Mouse (Mus musculus) kidney, adult 8-10 months (tissue): ENCODE data around the gene Dennd4a.
A peak's percentile ranks its signal among the peaks of the same experiment; 100 is the strongest.

Experiments used
- DNase-seq, 2 experiments: peaks; one replicate each; pipeline ENCODE4 v3.0.0; 2022

Gene Dennd4a

DNA sequence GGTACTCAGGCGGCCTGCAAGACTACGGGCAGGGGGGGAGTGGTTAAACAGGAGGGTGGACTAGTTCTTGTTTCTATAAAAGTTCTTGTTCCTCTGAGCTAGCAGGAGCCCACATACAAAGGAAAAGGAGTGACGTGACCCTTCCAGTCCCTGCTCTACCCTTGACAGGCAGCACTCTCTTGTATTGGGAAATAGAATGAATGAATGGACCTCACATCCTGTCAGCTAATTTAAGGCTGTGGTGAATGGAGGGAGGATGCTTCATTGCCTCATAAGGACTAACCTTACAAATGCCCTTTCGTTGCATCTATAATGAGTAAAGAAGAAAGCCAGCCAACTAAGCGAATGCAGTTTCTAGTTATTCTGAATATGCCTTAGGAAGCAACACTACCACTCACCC lies 114.6 kb downstream of the Dennd4a start:
- DNase-seq, result no peak

DNA sequence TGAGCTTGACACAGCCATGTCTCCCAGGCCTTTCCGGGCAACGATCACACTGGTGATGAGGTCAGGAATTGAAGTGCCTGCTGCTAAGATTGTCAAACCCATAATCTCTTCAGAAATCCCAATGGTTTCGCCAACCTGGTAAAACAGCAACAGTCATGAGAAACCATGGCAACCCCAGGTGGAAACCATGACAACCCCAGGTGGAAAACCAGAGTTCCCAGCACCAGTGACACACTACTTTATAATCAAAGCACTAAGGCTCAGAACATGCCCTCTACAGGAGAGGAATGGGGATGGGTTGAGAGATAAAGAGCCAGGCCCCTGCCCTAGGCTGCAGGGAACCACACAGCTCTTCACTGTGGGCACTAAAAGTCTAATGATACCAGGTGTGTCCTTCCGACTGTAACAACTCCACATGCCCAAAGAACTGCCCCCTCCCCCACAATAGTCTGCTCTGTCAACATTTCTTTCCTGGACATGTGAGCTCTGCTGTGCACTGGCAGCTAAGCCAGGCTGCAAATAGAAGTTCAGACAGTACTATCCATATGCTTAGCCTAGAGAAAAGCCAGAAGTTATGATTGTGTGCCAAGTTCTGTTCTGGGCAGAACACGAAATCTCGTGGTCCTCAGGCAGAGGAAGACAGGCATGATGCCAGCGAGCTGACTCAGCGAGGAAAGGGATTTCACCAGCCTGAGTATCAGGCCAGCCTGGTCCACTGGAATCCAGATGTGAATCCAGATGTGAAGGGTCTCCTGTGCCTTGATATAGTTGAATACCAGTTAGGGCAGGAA lies 115.3 kb downstream of the Dennd4a start:
- DNase-seq, result no peak

DNA sequence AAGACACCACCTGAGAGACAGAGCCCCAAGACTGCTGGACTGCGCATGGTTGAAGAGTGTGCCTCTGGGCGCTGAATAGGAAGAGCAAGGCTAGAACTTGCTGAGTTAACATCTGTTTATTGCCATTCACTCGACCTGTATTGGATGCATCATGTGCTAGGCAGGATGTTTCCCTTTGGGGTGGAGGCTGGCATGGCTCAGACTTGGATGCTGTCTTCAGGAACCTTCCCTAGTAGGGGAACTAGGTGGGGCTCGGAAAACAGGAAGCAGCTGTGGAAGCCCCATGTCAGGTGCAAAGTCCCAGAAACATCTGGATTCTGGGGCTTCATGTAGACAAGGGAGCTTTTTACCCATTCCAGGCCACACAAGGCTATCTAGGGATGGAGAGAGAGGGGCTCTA lies 119.1 kb downstream of the Dennd4a start:
- DNase-seq, result no peak

DNA sequence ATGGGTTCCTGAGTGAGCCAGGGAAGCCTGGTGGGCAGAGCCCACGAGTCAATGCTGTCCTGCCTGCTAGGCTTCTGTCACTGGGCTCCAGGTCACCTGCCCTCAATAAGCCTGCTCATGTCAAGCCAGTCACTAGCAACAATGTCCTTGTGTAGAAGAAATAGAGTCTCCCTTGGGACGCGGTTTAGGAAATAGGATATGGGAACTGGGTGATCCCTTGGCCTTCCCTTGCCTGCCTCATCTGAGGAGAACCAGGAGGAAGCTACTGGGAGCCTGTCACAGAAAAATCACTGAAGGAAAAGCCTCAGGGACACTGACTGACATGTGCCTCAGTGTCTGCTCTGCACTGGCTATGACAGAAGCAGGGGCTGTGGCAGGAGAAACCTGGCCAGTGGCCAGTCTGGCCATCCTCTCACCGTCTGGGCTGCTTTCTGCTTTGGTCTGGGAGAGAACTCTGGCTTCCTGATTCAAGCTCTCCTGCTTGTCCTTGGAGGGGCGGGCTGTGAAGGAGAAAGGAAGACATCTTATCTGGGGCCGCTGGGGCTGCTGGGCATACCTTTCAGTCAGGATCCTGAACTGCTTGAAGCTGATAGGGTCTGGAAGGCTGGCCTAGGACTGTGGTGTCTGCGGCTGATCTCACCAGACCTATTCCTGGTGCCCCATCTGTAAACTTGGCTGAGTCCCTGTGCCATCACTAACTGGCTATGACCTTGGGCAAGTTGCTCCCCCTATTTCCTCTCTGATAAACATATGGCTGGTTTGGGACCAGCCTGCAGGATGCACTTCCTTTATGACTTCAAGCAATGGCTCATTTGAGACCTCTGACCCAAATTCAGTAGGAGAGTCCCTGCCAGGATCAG lies 120.8 kb downstream of the Dennd4a start:
- no peak for DNase-seq

DNA sequence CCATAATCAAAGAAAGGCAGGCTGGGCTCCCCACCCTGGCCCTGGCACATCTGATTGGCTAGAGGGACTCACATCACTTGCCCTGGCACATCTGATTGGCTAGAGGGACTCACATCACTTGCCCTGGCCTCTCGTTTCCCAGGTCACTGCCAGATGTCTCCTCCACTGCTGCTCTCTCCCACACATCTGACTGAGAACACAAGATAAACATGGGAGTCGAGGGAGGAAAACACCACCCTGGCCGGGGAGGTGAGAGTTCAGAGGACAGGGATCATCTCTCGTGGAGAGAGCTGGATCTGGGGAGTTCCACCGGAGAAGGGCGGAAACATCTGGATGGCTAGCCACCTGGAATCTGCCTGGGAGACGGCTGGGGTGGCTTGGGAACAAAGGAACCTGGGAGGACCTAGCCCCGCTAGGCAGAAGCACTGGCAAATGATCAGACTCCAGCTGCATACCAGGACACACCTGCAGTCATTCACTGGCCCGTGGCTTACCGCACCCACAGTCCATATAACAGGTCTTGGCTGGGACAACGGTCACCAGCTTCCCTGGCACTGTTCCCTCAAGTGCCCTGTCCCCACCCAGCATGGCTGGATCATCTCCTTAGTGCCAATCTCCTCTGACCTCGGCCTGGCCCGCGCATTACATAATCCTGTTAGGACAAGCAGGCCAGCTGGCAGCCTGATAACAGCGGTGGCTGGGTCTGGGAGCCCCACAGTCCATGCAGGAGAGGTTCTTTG lies 123.0 kb downstream of the Dennd4a start:
- peak; percentile 55 to 69 for DNase-seq

DNA sequence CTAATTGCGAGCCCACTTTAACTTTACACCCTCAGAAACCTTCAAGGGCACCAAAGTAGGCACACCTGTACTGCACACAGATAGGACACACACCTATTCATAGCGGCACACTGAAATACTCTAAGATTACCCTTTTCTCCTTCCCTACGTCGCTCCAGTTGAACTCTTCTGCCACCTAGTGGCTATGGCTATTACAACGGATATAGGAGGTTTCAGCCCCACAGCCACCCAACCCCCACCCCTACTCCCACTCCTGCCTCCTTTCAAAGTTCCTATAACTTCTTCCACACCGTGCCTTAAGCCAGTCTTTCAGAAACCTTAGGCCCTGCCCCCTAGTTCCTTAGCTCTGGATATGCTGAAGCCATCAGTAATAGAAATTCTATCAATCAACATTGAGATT lies 125.4 kb downstream of the Dennd4a start:
- peak; percentile 34 to 56 for DNase-seq

DNA sequence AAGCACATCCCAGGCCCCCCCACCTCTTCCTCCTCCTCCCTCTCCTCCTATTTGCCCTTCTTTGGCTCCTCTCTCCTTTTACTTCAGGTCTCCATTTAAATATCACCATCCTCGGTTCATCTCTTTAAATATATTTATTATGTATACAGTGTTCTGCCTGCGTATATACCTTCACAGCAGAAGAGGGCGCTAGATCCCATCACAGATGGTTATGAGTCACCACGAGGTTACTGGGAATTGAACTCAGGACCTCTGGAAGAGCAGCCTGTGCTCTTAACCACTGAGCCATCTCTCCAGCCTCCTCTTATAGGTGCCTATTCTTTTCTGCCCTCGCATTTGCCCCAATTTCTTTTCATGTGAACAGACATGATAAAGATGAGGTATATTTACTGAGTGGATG lies 126.4 kb downstream of the Dennd4a start:
- DNase-seq, result no peak

DNA sequence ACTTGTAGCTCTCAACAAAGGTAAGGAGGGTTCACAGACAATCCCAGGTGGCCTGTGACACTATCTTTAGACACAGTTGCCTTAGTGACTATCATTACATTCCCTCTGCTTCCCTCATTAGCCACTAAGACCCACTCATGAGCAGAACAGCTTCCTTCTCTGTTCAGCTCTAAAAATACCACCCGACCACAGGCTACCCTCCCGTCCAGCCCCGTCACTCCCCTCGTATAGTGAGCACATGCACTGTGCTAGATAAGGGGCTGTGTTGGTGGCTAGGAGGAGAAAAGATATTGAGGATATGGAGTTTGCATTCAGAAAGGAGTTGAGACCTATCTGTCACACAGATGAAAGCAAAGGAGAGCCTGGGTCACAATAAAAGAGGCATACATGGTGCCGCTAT lies 127.4 kb downstream of the Dennd4a start:
- no peak for DNase-seq

DNA sequence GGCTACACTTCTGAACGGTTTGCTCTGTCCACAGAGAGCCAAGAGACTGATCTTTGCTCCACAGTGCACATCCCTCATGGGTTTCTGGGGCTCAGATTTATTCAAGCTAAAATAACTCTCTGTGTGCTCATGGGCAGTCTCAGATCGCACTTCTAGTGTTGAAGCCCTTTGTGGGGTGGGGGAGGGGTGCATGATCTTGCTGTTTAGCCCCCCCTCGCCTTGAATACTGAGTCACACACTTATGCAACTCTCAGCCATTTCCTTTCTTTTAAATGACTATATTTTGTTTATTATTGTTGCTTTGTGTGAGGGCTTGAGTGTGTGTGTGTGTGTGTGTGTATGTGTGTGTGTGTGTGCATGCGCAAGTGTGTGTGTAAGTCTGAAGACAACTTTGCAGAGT lies 128.1 kb downstream of the Dennd4a start:
- DNase-seq, result no peak

DNA sequence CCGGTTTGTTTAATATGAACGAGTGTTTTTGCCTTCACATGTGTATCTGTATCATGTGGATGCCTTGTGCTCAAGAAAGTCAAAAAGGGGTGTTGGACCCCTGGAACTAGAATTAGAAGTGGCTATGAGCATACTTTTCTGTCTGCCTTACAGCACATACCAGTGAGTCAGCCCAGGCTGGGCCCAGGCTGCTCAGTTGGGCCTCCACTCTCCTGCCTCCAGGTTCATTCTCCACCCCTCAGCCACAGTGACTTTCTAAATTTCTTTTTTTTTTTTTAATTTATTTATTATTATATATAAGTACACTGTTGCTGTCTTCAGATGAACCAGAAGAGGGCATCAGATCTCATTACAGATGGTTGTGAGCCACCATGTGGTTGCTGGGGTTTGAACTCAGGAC lies 128.7 kb downstream of the Dennd4a start:
- no peak for DNase-seq

DNA sequence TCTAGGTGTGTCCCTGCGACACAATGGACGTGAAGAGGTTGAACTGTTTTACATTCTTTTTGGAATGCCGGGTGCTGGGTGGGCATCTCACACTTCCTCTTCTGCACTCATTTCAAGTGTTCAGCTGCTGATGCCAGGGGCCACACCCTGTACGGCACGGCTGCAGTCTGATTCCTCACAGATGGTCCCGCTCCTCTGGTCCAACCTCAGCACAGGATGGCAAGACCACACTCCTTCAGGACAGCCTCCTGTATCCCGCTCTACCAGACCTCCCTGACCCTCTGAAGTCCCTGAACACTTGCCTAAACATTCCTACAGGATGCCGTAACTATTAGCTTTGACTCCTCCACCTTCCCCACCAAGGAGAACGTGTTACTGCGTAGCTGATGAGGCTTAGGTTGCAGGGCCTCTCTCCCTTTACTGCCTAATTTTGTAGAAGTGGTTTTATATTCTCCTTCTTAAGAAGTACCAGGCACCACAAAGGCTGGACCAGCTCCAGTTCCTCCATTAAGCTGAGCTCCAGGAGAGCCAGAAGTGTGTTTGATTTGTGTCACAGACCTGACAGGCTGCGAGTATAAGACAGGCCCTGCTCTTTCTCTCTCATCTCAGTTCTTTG lies 129.7 kb downstream of the Dennd4a start:
- no peak for DNase-seq

DNA sequence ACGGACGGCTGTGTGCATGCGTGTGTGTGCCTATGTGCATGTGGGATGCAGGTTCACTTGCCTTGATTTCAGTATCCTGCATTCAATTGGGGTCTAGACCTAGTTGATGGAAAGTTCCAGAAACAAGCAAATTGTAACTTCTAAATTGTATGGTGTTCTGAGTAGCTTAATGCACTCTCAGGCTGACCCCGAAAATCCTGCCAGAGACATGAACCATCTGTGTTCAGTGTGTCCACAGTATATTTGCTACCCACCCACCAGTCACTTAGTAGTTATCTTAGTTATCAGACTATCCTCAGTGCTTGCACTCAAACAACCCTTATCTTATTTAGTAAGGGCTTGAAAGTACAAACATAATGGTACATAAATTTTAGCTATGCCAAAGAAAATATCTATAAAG lies 130.5 kb downstream of the Dennd4a start:
- DNase-seq, result no peak

DNA sequence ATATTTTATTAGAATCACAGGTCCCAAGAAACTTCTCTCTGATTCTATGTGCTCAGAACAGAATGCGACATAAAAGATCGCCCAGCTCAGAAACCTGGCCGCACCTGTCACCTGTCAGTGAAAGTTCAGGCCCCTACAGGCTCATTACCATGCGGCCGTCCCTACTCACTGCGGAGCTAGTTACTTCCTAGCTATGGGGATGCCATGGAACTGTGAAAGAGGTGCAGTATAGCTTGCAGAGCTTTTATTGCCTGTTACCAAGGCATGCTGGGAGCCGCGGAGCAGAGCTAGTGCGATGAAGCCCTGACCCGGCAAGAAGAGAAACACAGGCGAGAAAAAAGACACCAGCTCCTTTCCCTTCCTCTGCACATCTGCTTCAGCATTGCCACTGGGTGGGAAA lies 132.9 kb downstream of the Dennd4a start:
- no peak for DNase-seq

DNA sequence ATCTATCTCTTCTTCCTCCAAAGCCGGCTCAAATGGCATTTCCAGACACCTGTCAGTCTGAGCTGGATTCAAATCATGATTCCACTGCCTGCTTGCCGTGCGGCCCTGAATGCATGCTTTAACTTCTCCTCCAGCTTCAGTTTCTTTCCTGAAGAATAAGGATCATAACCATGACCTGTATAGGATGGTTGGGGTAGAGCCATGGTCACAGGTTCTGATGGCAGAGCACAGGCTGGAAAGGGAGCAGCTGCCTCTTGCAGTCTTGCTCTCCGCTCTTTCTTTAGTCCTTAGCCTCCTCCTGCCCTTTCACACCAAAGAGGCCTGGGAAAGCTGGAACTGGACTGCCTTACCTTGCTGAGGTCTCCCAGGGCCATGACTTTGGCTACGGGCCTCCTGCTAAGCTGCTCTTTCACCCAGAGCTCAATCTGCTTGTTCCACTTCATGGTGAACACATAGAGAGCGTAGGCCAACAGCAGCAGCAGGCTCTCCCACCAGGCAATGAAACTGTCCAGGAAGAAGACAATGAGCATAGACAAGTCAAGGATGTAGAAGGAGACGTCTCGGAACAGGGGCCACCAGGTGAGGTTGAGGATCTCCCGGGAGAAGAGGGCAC lies 136.4 kb downstream of the Dennd4a start:
- DNase-seq, result no peak

DNA sequence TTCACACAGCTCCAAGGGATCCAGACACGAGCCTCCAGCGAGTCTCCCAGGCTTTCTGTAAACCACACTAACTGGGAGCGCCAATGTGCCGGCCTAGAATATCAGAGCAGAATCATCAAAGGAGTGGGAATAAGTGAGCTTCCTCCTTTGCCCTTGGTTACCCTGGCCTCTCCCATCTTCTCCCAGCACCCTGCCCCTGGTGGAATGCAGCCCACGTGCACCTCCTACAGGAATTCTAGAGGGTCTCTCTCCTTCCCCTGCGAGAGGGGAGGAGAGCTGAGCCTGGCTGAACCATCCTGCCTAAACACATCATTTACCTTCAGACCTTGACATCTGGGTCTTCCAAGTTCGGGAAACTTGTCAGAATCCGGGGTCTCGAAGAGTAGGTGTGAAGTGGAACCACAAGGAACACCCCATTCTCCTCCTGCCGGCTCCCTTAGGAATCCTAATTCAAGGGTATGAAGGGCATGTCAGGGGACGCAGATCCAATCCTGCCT lies 140.1 kb downstream of the Dennd4a start, which contains the start of gene Slc24a1:
Gene Slc24a1 (minus strand): TSS at position 447 of the 497 bp plus-strand sequence.
- no peak for DNase-seq

DNA sequence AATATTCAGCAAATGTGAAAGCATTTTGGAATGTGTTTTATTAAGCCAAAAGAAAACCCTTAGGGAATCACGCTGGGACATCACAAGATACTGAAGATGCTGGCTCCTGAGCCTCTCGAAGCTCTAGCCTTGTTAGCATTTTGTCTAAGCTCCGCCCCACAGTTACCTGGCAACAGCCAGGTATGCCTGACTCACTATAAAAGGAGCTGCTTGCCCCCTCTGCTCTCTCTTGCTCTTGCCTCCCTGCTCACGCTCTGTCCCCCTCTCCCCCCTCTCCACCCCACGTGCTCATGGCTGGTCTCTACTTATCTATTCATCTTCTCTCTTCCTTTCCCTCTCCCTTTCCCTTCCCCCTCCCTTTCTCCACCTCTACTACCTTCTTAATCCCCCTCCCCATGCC lies 140.9 kb downstream of the Dennd4a start:
- no peak for DNase-seq

DNA sequence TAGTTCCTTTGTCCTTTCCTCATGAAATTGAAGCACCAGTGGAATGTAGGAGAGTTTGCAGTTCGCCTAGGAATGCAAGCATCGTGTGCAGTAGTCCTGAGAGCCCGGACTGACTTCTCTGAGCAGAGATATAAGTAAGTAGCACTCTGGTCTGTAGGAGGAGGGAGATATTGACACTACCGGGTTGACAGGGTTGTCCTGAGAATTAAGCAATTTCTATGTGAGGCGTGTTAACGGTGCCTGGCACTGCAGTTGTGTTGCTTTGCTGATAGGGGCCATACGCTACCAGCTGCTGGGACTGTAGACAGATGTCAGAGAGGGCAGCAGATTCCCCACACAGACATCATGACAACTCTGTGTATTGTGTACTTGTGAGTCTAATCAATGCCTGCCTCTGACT lies 142.1 kb downstream of the Dennd4a start:
- DNase-seq, result no peak

DNA sequence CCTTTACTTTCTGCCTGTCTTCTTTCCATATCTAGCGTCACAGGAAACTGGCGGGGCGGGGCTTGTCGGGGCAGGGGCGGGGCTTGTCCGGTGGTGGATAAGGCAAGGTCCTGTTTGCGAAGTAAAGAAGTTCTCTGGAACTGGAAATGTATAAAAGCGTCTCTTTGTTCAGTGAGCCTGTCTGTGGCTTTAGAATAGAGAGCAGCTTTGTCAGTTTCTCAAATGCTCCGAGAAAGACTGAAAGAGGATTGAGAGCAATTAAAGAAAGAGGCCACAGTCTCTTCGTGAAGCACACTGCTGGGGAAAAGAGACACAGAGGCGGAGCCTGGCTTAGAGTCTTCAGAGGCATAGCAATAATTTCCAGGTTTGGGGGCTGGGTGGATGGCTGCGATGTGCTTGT lies 145.2 kb downstream of the Dennd4a start:
- no peak for DNase-seq

DNA sequence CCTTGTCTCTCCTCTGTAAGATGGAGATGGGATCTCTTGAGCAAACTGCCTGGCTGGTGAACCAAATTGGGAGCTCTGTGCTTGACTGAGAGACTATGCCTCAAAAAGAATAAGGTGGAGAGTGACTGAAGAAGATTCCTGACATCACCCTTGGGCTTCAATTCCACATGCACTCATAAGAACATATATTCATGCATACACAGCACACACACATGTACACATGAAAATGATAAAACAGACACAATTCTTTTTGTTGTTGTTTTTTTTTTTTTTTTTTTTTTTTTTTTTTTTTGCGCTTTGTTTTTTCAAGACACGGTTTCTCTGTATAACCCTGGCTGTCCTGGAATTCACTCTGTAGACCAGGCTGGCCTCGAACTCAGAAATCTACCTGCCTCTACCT lies 146.1 kb downstream of the Dennd4a start:
- no peak for DNase-seq

DNA sequence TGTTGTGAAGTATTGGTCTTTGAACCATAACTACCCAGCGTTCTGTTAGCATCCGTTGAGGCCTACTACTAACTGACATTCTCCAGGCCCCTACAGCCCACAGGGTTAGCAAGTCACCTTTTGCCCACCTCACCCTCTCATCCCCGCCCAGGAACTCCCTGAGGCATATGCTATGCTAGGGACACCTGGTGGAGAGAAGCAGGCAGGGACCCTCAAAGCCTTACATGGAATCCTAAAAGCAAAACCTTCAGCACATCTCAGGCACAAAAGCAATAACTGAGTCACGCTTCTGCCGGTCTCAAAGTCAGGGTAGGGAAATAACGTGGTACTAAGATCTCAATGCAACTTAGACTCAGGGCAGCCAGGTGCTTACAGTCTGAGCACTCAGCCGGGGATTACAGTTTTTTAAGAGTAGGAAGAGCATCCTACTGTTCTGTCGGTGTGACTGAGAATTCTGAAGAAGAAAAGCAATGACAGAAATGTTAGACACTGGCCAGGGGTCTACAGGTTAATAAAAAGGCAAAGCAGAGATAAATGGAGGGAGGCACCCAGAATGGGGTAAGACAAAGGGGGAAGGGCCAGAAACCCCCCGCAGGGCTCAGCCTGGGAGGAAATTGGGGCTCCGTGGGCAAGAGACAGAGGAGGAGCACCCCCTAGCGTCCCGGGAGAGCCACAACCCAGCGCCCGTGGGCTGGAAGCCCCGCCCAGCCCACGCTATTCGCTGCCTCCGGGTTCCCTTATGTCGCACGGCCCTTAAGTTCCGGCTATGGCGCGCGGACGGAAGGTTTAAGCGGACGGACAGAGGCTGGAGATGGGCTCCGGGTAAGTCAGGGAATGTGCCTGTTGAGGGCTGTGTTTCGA lies 149.2 kb downstream of the Dennd4a start, which contains the start of gene Ints14:
Gene Ints14 (plus strand): TSS at position 789 of the 861 bp plus-strand sequence.
- peak; percentile 94 to 97 for DNase-seq

DNA sequence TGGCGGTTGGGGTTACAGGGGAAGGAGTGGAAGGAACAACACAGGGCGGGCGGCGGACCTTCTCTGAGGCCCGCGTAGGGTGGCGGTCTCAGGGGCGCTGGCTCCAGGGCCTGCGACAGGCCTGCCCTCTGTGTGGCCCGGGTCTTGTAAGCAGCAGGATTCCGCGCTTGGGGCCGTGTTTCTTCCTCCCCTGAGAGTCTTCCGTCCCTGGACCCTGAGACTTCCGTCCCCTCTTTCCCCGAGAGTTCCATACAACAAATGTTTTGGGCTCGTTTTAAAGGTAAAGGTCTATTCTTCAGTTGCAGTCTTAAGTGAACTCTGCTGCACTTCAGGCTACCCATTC lies 149.8 kb downstream of the Dennd4a start:
- DNase-seq, result no peak
